8 mouse cellular contexts compared by ENCODE assay signal in the genomic region with DNA sequence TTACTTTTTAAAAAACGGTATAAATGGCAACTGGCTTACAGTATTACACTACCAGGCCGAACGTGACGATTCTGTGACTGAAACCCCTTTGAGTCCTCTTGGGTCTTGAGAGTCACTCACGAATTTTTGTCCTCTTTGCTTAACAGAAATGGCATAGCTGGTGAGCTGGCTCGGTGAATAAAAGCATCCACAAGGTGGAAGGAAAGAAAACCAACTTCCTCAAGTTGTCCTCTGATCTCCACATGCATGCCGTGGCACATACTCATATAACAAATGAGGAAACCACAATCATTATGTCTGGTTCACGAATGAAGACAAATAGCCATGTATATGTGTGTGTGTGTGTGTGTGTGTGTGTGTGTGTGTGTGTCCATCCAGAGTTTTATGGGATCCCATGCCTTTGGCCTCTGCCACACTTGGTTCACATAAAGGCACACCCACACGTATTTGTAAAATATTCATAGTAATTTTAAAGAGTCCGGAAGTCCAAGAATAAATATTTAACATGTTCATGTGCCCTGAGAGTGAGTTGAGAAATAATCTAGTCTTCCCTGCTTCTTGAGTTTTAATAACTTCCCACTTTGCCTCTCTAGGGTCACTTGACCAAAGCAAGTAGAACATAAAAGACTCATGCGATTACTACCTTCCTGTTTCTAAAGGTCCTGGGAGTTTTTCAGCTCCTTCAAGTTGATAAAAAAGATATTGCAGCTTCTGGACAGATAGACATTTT. TPM values are rescaled to one million over a fixed set of nuclear protein-coding genes. Genes with fewer than 3 reads are reported as not detected.
DNase-seq lines count a peak whose midpoint lies in the region; ATAC-seq lines count a peak whose summit lies in the region.

No protein-coding gene starts in this region.

- ATAC-seq in kidney, embryonic 16.5 days (ENCODE audit: low FRiP score, low TSS enrichment), result no peak
- ATAC-seq in limb, embryonic 12.5 days (ENCODE audit: insufficient number of reproducible peaks, insufficient read depth, low FRiP score, low TSS enrichment, low read depth), result no peak; the same call in 1 of the 2 replicates

- intact Hi-C loops in left cerebral cortex, postnatal 14 days (cut with DNase I), result no loop called here

- peak overlapping the region; percentile 62 for H3K4me2 ChIP-seq in kidney, embryonic 16.5 days (replicated peaks; ENCODE audit: low read depth, low read length)
- peak overlapping the region; percentile 76 for H3K4me2 ChIP-seq in limb, embryonic 12.5 days

- H3K27me3 ChIP-seq in kidney, embryonic 16.5 days (ENCODE audit: insufficient read depth, low read length), result peaks cover 3% of the 10 kb centered on the region; the same call in 1 of the 2 replicates
- H3K27me3 ChIP-seq in erythroblast, embryonic 14.5 days (ENCODE audit: control insufficient read depth), result peaks cover 21% of the 10 kb centered on the region
- peaks cover 7% of the 10 kb centered on the region for H3K27me3 ChIP-seq in limb, embryonic 12.5 days

- H3K27ac ChIP-seq in kidney, embryonic 16.5 days (ENCODE audit: low read length), result no peak overlapping the region
- H3K27ac ChIP-seq in limb, embryonic 12.5 days, result 0 out of 2 replicates have a peak overlapping the region, but pooled peaks have one; percentile 17

- H3K4me1 ChIP-seq in kidney, embryonic 16.5 days (ENCODE audit: insufficient read depth, low read length), result peaks cover 8% of the 10 kb centered on the region; the same call in 1 of the 2 replicates
- peaks cover 22% of the 10 kb centered on the region for H3K4me1 ChIP-seq in erythroblast, embryonic 14.5 days (ENCODE audit: control insufficient read depth)
- peaks cover 10% of the 10 kb centered on the region for H3K4me1 ChIP-seq in limb, embryonic 12.5 days (replicated peaks)

- H3K9me3 ChIP-seq in kidney, embryonic 16.5 days (ENCODE audit: low read length), result no peaks in the 10 kb centered on the region
- H3K9me3 ChIP-seq in erythroblast, embryonic 14.5 days (ENCODE audit: control insufficient read depth, low read length), result no peaks in the 10 kb centered on the region
- H3K9me3 ChIP-seq in limb, embryonic 12.5 days, result no peaks in the 10 kb centered on the region

- no peaks in the 10 kb centered on the region for H3K36me3 ChIP-seq in kidney, embryonic 16.5 days (ENCODE audit: insufficient read depth, low read length)
- peaks cover 26% of the 10 kb centered on the region for H3K36me3 ChIP-seq in erythroblast, embryonic 14.5 days (ENCODE audit: control insufficient read depth)
- peaks cover 8% of the 10 kb centered on the region; the same call in 1 of the 2 replicates for H3K36me3 ChIP-seq in limb, embryonic 12.5 days

- H3K9ac ChIP-seq in kidney, embryonic 16.5 days (replicated peaks; ENCODE audit: low read length), result peak overlapping the region; percentile 53
- H3K9ac ChIP-seq in limb, embryonic 12.5 days (replicated peaks), result peak overlapping the region; percentile 27; the same call in 1 of the 2 replicates

- WGBS in kidney, embryonic 16.5 days, result 41% methylated on average over 11 of the region's 11 CpGs
- WGBS in limb, embryonic 12.5 days, result 46% methylated on average over 11 of the region's 11 CpGs

- H3K4me3 ChIP-seq in kidney, embryonic 16.5 days (ENCODE audit: low read length), result peak overlapping the region; percentile 83
- H3K4me3 ChIP-seq in erythroblast, embryonic 14.5 days (replicated peaks), result peak overlapping the region; percentile 100
- H3K4me3 ChIP-seq in limb, embryonic 12.5 days (replicated peaks), result peak overlapping the region; percentile 78

- DNase-seq in kidney, postnatal 4 days, result no peak
- DNase-seq in neural tube, embryonic 10.5 days (ENCODE audit: extremely low spot score, low spot score), result peak; percentile 19
- DNase-seq in left cerebral cortex, postnatal 14 days (ENCODE audit: low spot score in 2 of 2), result no peak
- DNase-seq in cerebellum, postnatal 25 days, result no peak
- no peak for DNase-seq in thymus, postnatal 36 days

RNA-seq across cellular contexts. Expression of gene Bub1, which starts 0.6 kb away (rescaled TPM):
- 56.4 and 61.7 TPM in 2 replicates for polyA plus RNA-seq in kidney, embryonic 16.5 days (2015; fragmentation: Nextera tagmentation; extraction: Ambion mirVana)
- 1.3 and 1.6 TPM in 2 replicates for polyA plus RNA-seq in erythroblast, embryonic 14.5 days (2012)
- 84.3 and 87.0 TPM in 2 replicates for polyA plus RNA-seq in limb, embryonic 12.5 days (2016; fragmentation: Nextera tagmentation; extraction: Ambion mirVana)
- 1 to 10 TPM in 1 of 2 experiments, under 1 TPM in 1; 0.63 to 1.3 TPM for total RNA-seq in left cerebral cortex, postnatal 14 days (2021)

RNA-seq across cellular contexts. Expression of gene Acoxl, which starts 6.4 kb away (rescaled TPM):
- 0.78 and 0.95 TPM in 2 replicates for polyA plus RNA-seq in kidney, embryonic 16.5 days (2015; fragmentation: Nextera tagmentation; extraction: Ambion mirVana)
- not detected in 2 replicates for polyA plus RNA-seq in erythroblast, embryonic 14.5 days (2012)
- 0.13 and 0.16 TPM in 2 replicates for polyA plus RNA-seq in limb, embryonic 12.5 days (2016; fragmentation: Nextera tagmentation; extraction: Ambion mirVana)
- not detected for total RNA-seq in left cerebral cortex, postnatal 14 days (2021)

RNA-seq across cellular contexts. Expression of gene Mtln, which starts 40.0 kb away (rescaled TPM):
- 33.7 and 36.2 TPM in 2 replicates for polyA plus RNA-seq in kidney, embryonic 16.5 days (2015; fragmentation: Nextera tagmentation; extraction: Ambion mirVana)
- 4.0 TPM in 2 replicates for polyA plus RNA-seq in erythroblast, embryonic 14.5 days (2012)
- polyA plus RNA-seq in limb, embryonic 12.5 days (2016; fragmentation: Nextera tagmentation; extraction: Ambion mirVana), result 24.1 and 24.2 TPM in 2 replicates
- total RNA-seq in left cerebral cortex, postnatal 14 days (2021), result 10 to 100 TPM; 46.8 to 49.7 TPM

RNA-seq across cellular contexts. Expression of gene Nphp1, which starts 43.6 kb away (rescaled TPM):
- polyA plus RNA-seq in kidney, embryonic 16.5 days (2015; fragmentation: Nextera tagmentation; extraction: Ambion mirVana), result 39.7 and 42.6 TPM in 2 replicates
- polyA plus RNA-seq in erythroblast, embryonic 14.5 days (2012), result 0.31 and 0.55 TPM in 2 replicates
- polyA plus RNA-seq in limb, embryonic 12.5 days (2016; fragmentation: Nextera tagmentation; extraction: Ambion mirVana), result 36.2 and 44.2 TPM in 2 replicates
- total RNA-seq in left cerebral cortex, postnatal 14 days (2021), result 10 to 100 TPM; 17.6 to 20.1 TPM

Comparison
In these comparisons a context has a peak if more than half of its experiments do, and no peak if none do; other contexts are left out.
1. RNA of gene Bub1, which starts 0.6 kb away (polyA plus RNA-seq): 84.3 to 87.0 TPM in limb, embryonic 12.5 days and 56.4 to 61.7 TPM in kidney, embryonic 16.5 days; 1.3 to 1.6 TPM in erythroblast, embryonic 14.5 days; every median in the first group is over 10 times any median in the second.
2. Peak in every context shown above with its lines, with median percentiles within 50 percentile points of each other: H3K4me3 ChIP-seq.